Mouse (Mus musculus) forebrain, embryonic 16.5 days (tissue): ENCODE measurements at regions not wholly inside any gene's neighbourhood (a gene's known extent, or its start where the extent isn't known, plus 50 kb on each side); places are given as distances from the start of the nearest gene placed in this dataset.

ENCODE experiments used
- ATAC-seq: fragments of 200-750 bp; cut with Nextera tagmentation; 2 replicates; pipeline ENCODE4 v1.8.0; 2017; ENCODE audit warnings: mild to moderate bottlenecking, moderate library complexity
- H3K27ac ChIP-seq: fragments of 300-500 bp; sonication (generic); 2 replicates; pipeline ENCODE4 v1.5.1; 2014; ENCODE audit warnings: low read length, control low read depth
- H3K27me3 ChIP-seq: fragments of 300-500 bp; sonication (generic); replicated peaks from 2 replicates; pipeline ENCODE4 v1.6.1; 2014; ENCODE audit warnings: low read length; ENCODE audit not compliant: control insufficient read depth, insufficient read depth
- H3K36me3 ChIP-seq: fragments of 300-500 bp; sonication (generic); 2 replicates; pipeline ENCODE4 v1.6.1; 2014; ENCODE audit not compliant: control insufficient read depth, insufficient read depth
- H3K4me1 ChIP-seq: fragments of 300-500 bp; sonication (generic); replicated peaks from 2 replicates; pipeline ENCODE4 v1.6.1; 2014; ENCODE audit warnings: low read length; ENCODE audit not compliant: control insufficient read depth, insufficient read depth
- H3K4me2 ChIP-seq: fragments of 300-500 bp; sonication (generic); 2 replicates; pipeline ENCODE4 v1.6.1; 2014; ENCODE audit warnings: mild to moderate bottlenecking, low read length, control low read depth
- H3K4me3 ChIP-seq: fragments of 300-500 bp; sonication (generic); replicated peaks from 2 replicates; pipeline ENCODE4 v1.5.1; 2014; ENCODE audit warnings: mild to moderate bottlenecking, low read length, control low read depth
- H3K9ac ChIP-seq: fragments of 300-500 bp; sonication (generic); replicated peaks from 2 replicates; pipeline ENCODE4 v1.6.1; 2014; ENCODE audit warnings: low read depth, low read length, control low read depth
- H3K9me3 ChIP-seq: fragments of 300-500 bp; sonication (generic); 2 replicates; pipeline ENCODE4 v1.6.1; 2016; ENCODE audit warnings: low read length; ENCODE audit not compliant: control insufficient read depth
- WGBS: fragments of 180-500 bp; shearing (Covaris S2); extraction: QIAGEN DNeasy Blood & Tissue Kit; methylation state at CpG from one replicate; pipeline ENCODE4 v1.1.7; 2014; 5-methylcytosine and 5-hydroxymethylcytosine counted together

- H3K4me1 ChIP-seq, result no peaks in the 10 kb centered on the region
- WGBS, result 83% methylated on average over 7 of the region's 7 CpGs
Measured at GRCm38 (mm10) chr12:92509494-92509893, 660.5 kb upstream of the Sel1l start.

DNA sequence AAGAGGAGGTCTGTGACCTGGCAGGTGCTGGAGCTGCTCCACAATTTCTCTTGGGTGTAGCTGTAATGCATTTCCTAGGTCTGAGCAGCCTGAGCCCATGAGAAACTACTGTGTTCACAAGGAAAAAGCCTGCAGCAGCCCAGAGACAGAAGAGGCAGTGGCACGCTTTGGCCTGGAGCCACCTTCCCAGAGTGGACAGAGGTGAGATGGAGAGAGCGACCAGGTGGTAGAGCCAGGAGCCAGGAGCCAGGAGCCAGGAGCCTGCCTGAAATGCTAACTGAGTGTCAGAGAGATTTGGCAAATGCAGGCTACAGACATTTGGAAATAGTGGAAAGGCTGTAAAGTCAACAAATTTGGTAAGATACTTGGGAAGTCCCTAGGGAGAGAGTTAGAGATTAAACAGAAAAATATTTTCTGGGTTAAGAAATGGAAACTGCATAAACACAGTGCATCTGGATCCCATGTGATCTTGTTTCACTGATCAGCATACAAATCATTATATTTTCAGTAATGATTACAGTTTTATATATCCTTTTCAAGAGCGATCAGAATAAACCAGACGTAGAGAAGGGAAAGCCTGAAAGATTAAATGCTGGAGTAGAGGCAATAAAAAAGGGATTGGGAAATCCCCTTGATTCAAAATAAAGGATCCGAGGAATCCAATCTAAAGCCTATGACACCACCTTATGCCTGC, 660.0 kb upstream of the Sel1l start:
- H3K27me3 ChIP-seq, result no peaks in the 10 kb centered on the region
- 80% methylated on average over 5 of the region's 5 CpGs for WGBS
- H3K36me3 ChIP-seq, result no peaks in the 10 kb centered on the region
- no peaks in the 10 kb centered on the region for H3K4me1 ChIP-seq
- H3K27ac ChIP-seq, result no peak overlapping the region
- no peak for ATAC-seq
- H3K9me3 ChIP-seq, result no peaks in the 10 kb centered on the region
- H3K4me3 ChIP-seq, result no peak overlapping the region
- no peak overlapping the region for H3K9ac ChIP-seq
- no peak overlapping the region for H3K4me2 ChIP-seq

More at GRCm38 (mm10) chr12:92509494-92509893, 660.5 kb upstream of the Sel1l start:
- Histone ChIP-seq H3K9ac (no peak overlapping the region), H3K27me3 (no peaks in the 10 kb centered on the region), H3K9me3 (no peaks in the 10 kb centered on the region), H3K36me3 (no peaks in the 10 kb centered on the region), H3K4me3 (no peak overlapping the region), H3K4me2 (no peak overlapping the region), H3K27ac (no peak overlapping the region)
- no peak for ATAC-seq

GRCm38 (mm10) chr12:92483984-92484383, 635.0 kb upstream of the Sel1l start:
- Histone ChIP-seq H3K4me3 (no peak overlapping the region), H3K9ac (no peak overlapping the region), H3K4me1 (no peaks in the 10 kb centered on the region), H3K9me3 (no peaks in the 10 kb centered on the region), H3K4me2 (no peak overlapping the region), H3K36me3 (no peaks in the 10 kb centered on the region), H3K27ac (no peak overlapping the region), H3K27me3 (no peaks in the 10 kb centered on the region)
- ATAC-seq, result no peak
- WGBS, result 82% methylated on average over 1 of the region's 1 CpGs

DNA sequence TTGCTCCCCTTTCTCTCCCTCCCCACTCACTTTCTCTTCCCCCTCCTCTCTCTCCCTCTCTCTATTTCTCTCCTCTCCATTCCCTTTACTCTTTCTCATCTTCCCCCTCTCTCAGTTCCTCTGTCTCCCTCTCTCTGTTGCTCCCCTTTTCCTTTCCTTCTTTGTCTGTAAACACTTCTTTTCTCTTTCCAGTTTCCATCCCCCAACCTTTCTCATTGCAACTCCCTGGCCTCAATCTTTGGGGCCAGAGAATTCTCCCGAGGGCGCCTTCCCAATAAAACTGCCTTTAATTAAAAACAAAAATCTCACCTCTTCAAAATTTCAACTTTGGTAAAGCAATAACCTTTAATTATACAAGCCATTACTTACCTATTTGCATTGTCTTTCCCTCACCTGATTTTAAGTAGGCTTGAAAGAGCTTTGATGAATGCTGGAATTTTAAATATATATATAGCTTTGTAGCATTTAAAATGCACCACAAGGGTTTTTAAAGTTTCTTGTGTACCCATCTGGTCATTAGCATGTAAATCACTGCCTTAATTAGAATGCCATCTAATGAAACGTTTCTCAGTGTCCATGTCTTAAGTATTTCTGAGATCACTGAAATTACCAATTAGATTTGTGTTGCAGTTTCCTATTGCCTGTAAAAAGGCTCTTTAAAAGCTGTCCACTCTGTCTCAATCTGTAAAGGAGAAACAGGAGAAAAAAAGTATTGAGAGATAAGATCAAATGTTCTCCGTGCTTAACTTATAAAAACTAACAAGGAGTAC, 625.5 kb upstream of the Sel1l start:
- H3K4me3 ChIP-seq, result no peak overlapping the region

DNA sequence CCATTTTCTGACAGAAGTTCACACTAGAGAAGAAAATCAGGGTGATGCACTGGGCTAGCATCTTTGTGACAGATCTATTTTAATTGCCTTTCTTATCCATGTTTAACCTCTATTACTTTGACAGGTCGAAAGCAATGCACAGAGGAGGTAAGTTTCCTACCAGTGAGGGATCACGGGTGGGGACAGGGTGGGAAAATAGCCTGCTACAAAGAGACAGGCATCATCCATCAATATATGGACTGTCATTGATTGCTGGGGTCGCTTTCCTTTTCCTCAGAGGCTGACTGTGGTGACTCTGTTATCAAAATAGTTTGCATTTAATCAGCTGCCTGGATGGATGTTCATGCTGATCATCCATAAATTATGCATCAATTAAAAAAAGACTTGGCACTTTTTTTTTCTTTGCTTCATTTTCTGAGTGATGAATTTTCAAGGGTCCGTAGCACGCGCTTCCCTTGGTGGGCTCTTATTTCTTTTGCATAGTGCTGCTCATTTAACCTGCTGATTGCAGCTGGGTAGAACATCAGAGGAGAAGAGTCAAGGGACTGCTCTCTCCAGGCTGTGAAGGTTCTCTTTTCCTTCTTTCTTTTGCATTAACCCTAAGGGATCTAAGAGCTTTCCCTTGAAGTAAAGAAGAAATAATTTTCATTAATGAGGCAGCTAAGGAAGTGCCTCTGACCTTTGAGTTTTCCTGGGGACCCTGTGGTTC, 602.3 kb upstream of the Sel1l start:
- Histone ChIP-seq H3K27me3 (no peaks in the 10 kb centered on the region), H3K9ac (no peak overlapping the region), H3K9me3 (no peaks in the 10 kb centered on the region), H3K27ac (no peak overlapping the region), H3K4me2 (no peak overlapping the region), H3K4me1 (no peaks in the 10 kb centered on the region), H3K36me3 (no peaks in the 10 kb centered on the region), H3K4me3 (no peak overlapping the region)
- WGBS, result 66% methylated on average over 6 of the region's 6 CpGs
- ATAC-seq, result 0 out of 2 replicates have a peak, but pooled peaks have one; percentile 20

More for the DNA sequence above, 625.5 kb upstream of the Sel1l start:
- Histone ChIP-seq H3K4me2 (no peak overlapping the region), H3K27ac (no peak overlapping the region), H3K9me3 (no peaks in the 10 kb centered on the region), H3K36me3 (no peaks in the 10 kb centered on the region), H3K27me3 (no peaks in the 10 kb centered on the region), H3K4me1 (no peaks in the 10 kb centered on the region; the same call in 1 of the 2 replicates), H3K9ac (no peak overlapping the region)
- ATAC-seq, result peak; percentile 70; the same call in 1 of the 2 replicates
- 13% methylated on average over 4 of the region's 4 CpGs for WGBS

DNA sequence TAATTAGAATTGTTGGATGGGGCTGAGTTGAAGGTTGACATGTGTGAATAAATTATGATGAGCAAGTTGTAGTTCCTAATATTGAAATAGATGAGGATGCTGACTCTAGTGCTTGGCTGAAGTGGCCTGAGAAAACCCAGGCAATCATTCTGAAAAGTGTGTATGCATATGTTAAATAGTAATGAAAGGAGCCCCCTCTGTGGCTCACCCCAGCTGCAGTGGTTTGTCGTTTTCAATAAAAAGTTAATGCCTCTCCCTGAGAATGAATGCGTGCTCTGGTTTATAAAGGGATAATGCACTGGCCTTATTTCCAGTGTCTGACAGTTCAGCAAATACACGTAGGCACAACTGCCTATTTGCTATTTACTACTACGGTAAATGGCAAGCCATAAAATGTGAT, 569.5 kb upstream of the Sel1l start:
- no peaks in the 10 kb centered on the region for H3K4me1 ChIP-seq
- H3K4me3 ChIP-seq, result no peak overlapping the region
- H3K9me3 ChIP-seq, result no peaks in the 10 kb centered on the region
- no peak for ATAC-seq
- H3K4me2 ChIP-seq, result no peak overlapping the region
- no peak overlapping the region for H3K27ac ChIP-seq
- no peaks in the 10 kb centered on the region for H3K27me3 ChIP-seq
- no peak overlapping the region for H3K9ac ChIP-seq
- WGBS, result 42% methylated on average over 4 of the region's 4 CpGs
- no peaks in the 10 kb centered on the region for H3K36me3 ChIP-seq

- Histone ChIP-seq H3K27ac (no peak overlapping the region), H3K4me3 (no peak overlapping the region), H3K27me3 (no peaks in the 10 kb centered on the region), H3K4me1 (no peaks in the 10 kb centered on the region), H3K4me2 (no peak overlapping the region), H3K9me3 (no peaks in the 10 kb centered on the region), H3K36me3 (no peaks in the 10 kb centered on the region), H3K9ac (no peak overlapping the region)
- no peak for ATAC-seq
Measured at GRCm38 (mm10) chr12:92405506-92405905, 556.5 kb upstream of the Sel1l start.

DNA sequence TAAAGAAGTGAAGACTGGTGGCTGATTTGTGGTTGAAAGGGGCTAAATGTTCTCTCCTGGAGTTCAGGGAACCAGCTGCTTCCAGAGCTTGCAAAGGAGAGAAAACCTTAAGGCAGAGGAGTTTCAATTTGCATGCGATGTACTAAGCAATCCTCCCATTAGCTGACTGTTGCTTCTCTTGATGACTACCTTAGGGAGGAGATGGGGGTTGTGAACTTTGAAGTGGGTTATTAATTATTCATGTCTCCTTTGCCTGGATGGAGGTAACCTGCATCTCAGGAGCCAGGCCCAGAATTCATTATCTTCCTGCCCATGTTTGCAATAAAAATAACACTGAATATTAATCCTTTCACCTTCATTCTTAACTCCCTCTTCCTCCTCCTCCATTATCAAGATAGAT, 552.0 kb upstream of the Sel1l start:
- H3K4me3 ChIP-seq, result no peak overlapping the region
- H3K36me3 ChIP-seq, result no peaks in the 10 kb centered on the region
- H3K27ac ChIP-seq, result no peak overlapping the region
- H3K9me3 ChIP-seq, result no peaks in the 10 kb centered on the region
- no peak for ATAC-seq
- H3K27me3 ChIP-seq, result no peaks in the 10 kb centered on the region
- WGBS, result 46% methylated on average over 1 of the region's 1 CpGs
- H3K9ac ChIP-seq, result no peak overlapping the region
- H3K4me1 ChIP-seq, result no peaks in the 10 kb centered on the region
- no peak overlapping the region for H3K4me2 ChIP-seq

DNA sequence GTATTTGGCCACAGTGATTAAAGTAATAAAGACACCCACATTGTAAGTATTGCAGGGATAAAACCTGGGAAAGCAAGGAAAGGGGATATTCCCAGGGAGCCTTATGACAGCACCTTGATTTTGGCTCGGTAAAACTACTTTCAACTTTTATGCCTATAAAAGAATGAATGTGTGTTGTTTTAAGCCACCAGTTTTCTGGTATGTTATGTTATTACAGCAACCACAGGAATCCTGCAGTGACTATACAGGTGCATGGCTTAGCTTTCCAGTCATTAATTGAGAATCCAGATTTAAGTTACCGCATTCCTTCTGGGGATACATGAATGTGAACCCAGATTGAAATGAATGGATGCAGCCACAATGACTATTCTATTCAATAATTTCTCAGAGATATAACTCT, 537.2 kb upstream of the Sel1l start:
- Histone ChIP-seq H3K9ac (no peak overlapping the region), H3K4me1 (no peaks in the 10 kb centered on the region; the same call in 1 of the 2 replicates), H3K4me2 (no peak overlapping the region), H3K36me3 (no peaks in the 10 kb centered on the region), H3K27me3 (no peaks in the 10 kb centered on the region), H3K9me3 (no peaks in the 10 kb centered on the region), H3K4me3 (no peak overlapping the region), H3K27ac (no peak overlapping the region)
- 94% methylated on average over 2 of the region's 2 CpGs for WGBS
- ATAC-seq, result no peak
